Mouse (Mus musculus) CH12.LX (cell line): ENCODE results near the gene Adam22. TPM values are rescaled to one million over a fixed set of nuclear protein-coding genes. Genes with fewer than 3 reads are reported as not detected.

Experiments
- DNase-seq: peaks from one replicate; pipeline ENCODE4 v3.0.0-alpha.2; 2013; ENCODE audit errors: extremely low read depth
- H3K27ac ChIP-seq: 2 replicates; pipeline ENCODE4 v1.5.1; 2012; ENCODE audit warnings: low read depth, mild to moderate bottlenecking, control low read depth, moderate library complexity; ENCODE audit not compliant: insufficient read depth
- H3K27me3 ChIP-seq: replicated peaks from 2 replicates; pipeline ENCODE3; 2012; ENCODE audit warnings: inconsistent platforms
- H3K36me3 ChIP-seq, 2 experiments: replicated peaks in 1 of 2; 2 replicates each; pipeline versions ENCODE3 to v1.6.1; 2012; ENCODE audit warnings: inconsistent platforms in 1 of 2, low read length in 1 of 2, mild to moderate bottlenecking in 1 of 2, mixed read lengths in 1 of 2, moderate library complexity in 1 of 2; ENCODE audit not compliant: control insufficient read depth in 1 of 2, insufficient read depth in 1 of 2
- H3K4me1 ChIP-seq, 2 experiments: 2 replicates each; pipeline ENCODE4 v1.6.1; 2012; ENCODE audit warnings: inconsistent platforms in 1 of 2, moderate library complexity in 1 of 2; ENCODE audit not compliant: insufficient read depth in 2 of 2, control insufficient read depth in 1 of 2
- H3K4me2 ChIP-seq: 2 replicates; pipeline ENCODE4 v1.6.1; 2012; ENCODE audit warnings: low read depth, mild to moderate bottlenecking, control low read depth; ENCODE audit not compliant: poor library complexity, insufficient read depth, severe bottlenecking
- H3K4me3 ChIP-seq, 3 experiments: fragments of 150-350 bp in 1 of 3; sonication (generic) in 1 of 3; replicated peaks in 1 of 3; 2 replicates each; pipeline versions ENCODE3 to v1.5.1; 2011 to 2012; ENCODE audit warnings: low read depth in 2 of 3, low read length in 2 of 3, mild to moderate bottlenecking in 2 of 3, moderate library complexity in 2 of 3, control low read depth in 1 of 3, improper control_type of control experiment in 1 of 3, inconsistent platforms in 1 of 3, mixed read lengths in 1 of 3; ENCODE audit not compliant: poor library complexity in 1 of 3
- H3K79me2 ChIP-seq: replicated peaks from 2 replicates; pipeline ENCODE4 v1.6.1; 2012; ENCODE audit warnings: mild to moderate bottlenecking, moderate library complexity; ENCODE audit not compliant: control insufficient read depth, poor library complexity, insufficient read depth, severe bottlenecking; ENCODE audit errors: extremely low read depth
- H3K9ac ChIP-seq: 2 replicates; pipeline ENCODE4 v1.6.1; 2012; ENCODE audit warnings: low read depth, mild to moderate bottlenecking, control low read depth, moderate library complexity; ENCODE audit not compliant: insufficient read depth
- H3K9me3 ChIP-seq: replicated peaks from 2 replicates; pipeline ENCODE3; 2012; ENCODE audit warnings: low read length, inconsistent platforms, mixed read lengths
- BHLHE40 ChIP-seq: IDR thresholded peaks from 2 replicates; pipeline ENCODE4 v1.6.1; 2011; ENCODE audit warnings: mild to moderate bottlenecking, low read depth, low read length, improper control_type of control experiment
- CHD2 ChIP-seq: IDR thresholded peaks from 2 replicates; pipeline ENCODE4 v1.6.1; 2011; ENCODE audit warnings: low read length, improper control_type of control experiment
- CTCF ChIP-seq, 2 experiments: IDR thresholded peaks in 1 of 2; conservative IDR thresholded peaks in 1 of 2; 2 replicates each; pipeline ENCODE4 v1.5.1; 2011 to 2012; ENCODE audit warnings: low read depth in 2 of 2, low read length in 2 of 2, improper control_type of control experiment in 1 of 2, inconsistent platforms in 1 of 2, mild to moderate bottlenecking in 1 of 2, moderate library complexity in 1 of 2
- E2F4 ChIP-seq: IDR thresholded peaks from 2 replicates; pipeline ENCODE4 v1.6.1; 2011; ENCODE audit warnings: low read depth, low read length, improper control_type of control experiment; ENCODE audit not compliant: insufficient replicate concordance
- EP300 ChIP-seq: IDR thresholded peaks from 2 replicates; pipeline ENCODE4 v1.6.1; 2011; ENCODE audit warnings: low read length, improper control_type of control experiment
- GABPA ChIP-seq: IDR thresholded peaks from 2 replicates; pipeline ENCODE4 v1.6.1; 2012; ENCODE audit warnings: low read depth, low read length, improper control_type of control experiment, inconsistent platforms; ENCODE audit not compliant: insufficient replicate concordance
- HCFC1 ChIP-seq: IDR thresholded peaks from 2 replicates; pipeline ENCODE4 v1.6.1; 2012; ENCODE audit warnings: low read depth, mild to moderate bottlenecking, inconsistent platforms, low read length, improper control_type of control experiment
- IRF4 ChIP-seq: IDR thresholded peaks from 2 replicates; pipeline ENCODE4 v1.6.1; 2014; ENCODE audit warnings: low read depth, mild to moderate bottlenecking, inconsistent platforms, low read length, improper control_type of control experiment
- JUN ChIP-seq: IDR thresholded peaks from 2 replicates; pipeline ENCODE4 v1.6.1; 2011; ENCODE audit warnings: low read depth, mild to moderate bottlenecking, low read length, improper control_type of control experiment, moderate library complexity; ENCODE audit not compliant: insufficient read depth
- MAX ChIP-seq: IDR thresholded peaks from 2 replicates; pipeline ENCODE4 v1.6.1; 2011; ENCODE audit warnings: low read length, improper control_type of control experiment
- MAZ ChIP-seq: IDR thresholded peaks from 2 replicates; pipeline ENCODE4 v1.6.1; 2012; ENCODE audit warnings: low read depth, mild to moderate bottlenecking, inconsistent platforms, low read length, improper control_type of control experiment, moderate library complexity
- MXI1 ChIP-seq: IDR thresholded peaks from 2 replicates; pipeline ENCODE4 v1.6.1; 2011; ENCODE audit warnings: mild to moderate bottlenecking, low read depth, low read length, improper control_type of control experiment
- MYC ChIP-seq: IDR thresholded peaks from 2 replicates; pipeline ENCODE4 v1.6.1; 2011; ENCODE audit warnings: low read depth, mild to moderate bottlenecking, improper control_type of control experiment, low read length
- NRF1 ChIP-seq: IDR thresholded peaks from 2 replicates; pipeline ENCODE4 v1.6.1; 2014; ENCODE audit warnings: low read depth, mild to moderate bottlenecking, inconsistent platforms, low read length, improper control_type of control experiment, moderate library complexity
- PAX5 ChIP-seq: IDR thresholded peaks from 2 replicates; pipeline ENCODE4 v1.6.1; 2012; ENCODE audit warnings: low read length, inconsistent platforms, mixed read lengths
- POLR2A ChIP-seq: IDR thresholded peaks from 2 replicates; pipeline ENCODE4 v1.6.1; 2011; ENCODE audit warnings: low read depth, mild to moderate bottlenecking, improper control_type of control experiment, low read length
- POLR2AphosphoS2 ChIP-seq: IDR thresholded peaks from 2 replicates; pipeline ENCODE4 v1.6.1; 2011; ENCODE audit warnings: low read depth, low read length, improper control_type of control experiment
- RAD21 ChIP-seq: IDR thresholded peaks from 2 replicates; pipeline ENCODE4 v1.6.1; 2011; ENCODE audit warnings: low read depth, mild to moderate bottlenecking, low read length, improper control_type of control experiment, moderate library complexity
- RCOR1 ChIP-seq: conservative IDR thresholded peaks from 2 replicates; pipeline ENCODE4 v1.6.1; 2012; ENCODE audit warnings: low read depth, mild to moderate bottlenecking, inconsistent platforms, low read length, improper control_type of control experiment
- SIN3A ChIP-seq: IDR thresholded peaks from 2 replicates; pipeline ENCODE4 v1.6.1; 2012; ENCODE audit warnings: low read length, improper control_type of control experiment, inconsistent platforms
- SMC3 ChIP-seq: IDR thresholded peaks from 2 replicates; pipeline ENCODE4 v1.6.1; 2011; ENCODE audit warnings: low read depth, low read length, improper control_type of control experiment
- TBP ChIP-seq: conservative IDR thresholded peaks from 2 replicates; pipeline ENCODE4 v1.6.1; 2011; ENCODE audit warnings: low read depth, low read length, improper control_type of control experiment
- UBTF ChIP-seq: IDR thresholded peaks from 2 replicates; pipeline ENCODE4 v1.6.1; 2012; ENCODE audit warnings: low read depth, mild to moderate bottlenecking, inconsistent platforms, low read length, improper control_type of control experiment, moderate library complexity
- USF1 ChIP-seq: IDR thresholded peaks from 2 replicates; pipeline ENCODE4 v1.6.1; 2014; ENCODE audit warnings: low read depth, mild to moderate bottlenecking, inconsistent platforms, low read length, improper control_type of control experiment
- ZC3H11A ChIP-seq: IDR thresholded peaks from 2 replicates; pipeline ENCODE4 v1.6.1; 2012; ENCODE audit warnings: low read depth, mild to moderate bottlenecking, inconsistent platforms, low read length, improper control_type of control experiment
- ZKSCAN1 ChIP-seq: IDR thresholded peaks from 2 replicates; pipeline ENCODE4 v1.6.1; 2012; ENCODE audit warnings: low read depth, inconsistent platforms, low read length, improper control_type of control experiment, borderline replicate concordance
- ZMIZ1 ChIP-seq: IDR thresholded peaks from 2 replicates; pipeline ENCODE4 v1.6.1; 2012; ENCODE audit warnings: low read depth, mild to moderate bottlenecking, inconsistent platforms, low read length, improper control_type of control experiment
- dilution Hi-C: fragments of 300-500 bp; cut with MboI; formaldehyde crosslinking; loops from 2 replicates; pipeline ENCODE4 v1.14.3; 2020; ENCODE audit warnings: low sequenced_read_pairs; ENCODE audit not compliant: extremely low pct_unique_long_range_greater_than_20kb, extremely low pct_ligation_motif_present
- in situ Hi-C: fragments of 300-500 bp; cut with MboI; formaldehyde crosslinking; loops from 3 replicates; pipeline ENCODE4 v1.14.3; 2019; ENCODE audit warnings: low sequenced_read_pairs, low pct_ligation_motif_present, low pct_unique_long_range_greater_than_20kb, mixed read lengths
- polyA plus RNA-seq: library from polyadenylated mRNA; unstranded; fragments of >175 nt; gene quantifications from 2 replicates; pipeline ENCODE4 v1.2.1, GENCODE M21; 2012; ENCODE audit warnings: low read depth; ENCODE audit not compliant: insufficient read length
- total RNA-seq, 2 experiments: library from RNA; depleted of rRNA; stranded (reverse); fragments of 300-350 nt in 1 of 2; fragments of >200 nt in 1 of 2; gene quantifications; 2 replicates each; pipeline ENCODE4 v1.2.3; 2012 to 2014

The Adam22 gene
- total and polyA plus RNA-seq, 3 experiments, result 0.07 to 0.55 (median 0.14) TPM

GRCm38 (mm10) chr5:8341676-8342075, 26.3 kb downstream of the Adam22 start:
- Histone ChIP-seq H3K36me3 (no peaks in the 10 kb centered on the region), H3K27me3 (no peaks in the 10 kb centered on the region)
- in situ Hi-C loops, result no loop called here
- TF ChIP-seq POLR2A (no peak), MXI1 (no peak), SMC3 (no peak), ZKSCAN1 (no peak), MYC (no peak), SIN3A (no peak), ZMIZ1 (no peak), GABPA (no peak), NRF1 (no peak), RAD21 (no peak), E2F4 (no peak), POLR2AphosphoS2 (no peak), UBTF (no peak), CTCF (conservative IDR thresholded peaks at IDR 0.05 in 1 of 2, IDR thresholded peaks at IDR 0.05 in 1 of 2; ENCODE audit: low read depth in 2 of 2, low read length in 2 of 2) (no peak)
- TF ChIP-seq, all 38 proteins: peak for 0
- Histone ChIP-seq H3K9ac (no peak overlapping the region), H3K4me1 (peaks cover 0 to 14% of the 10 kb centered on the region in 2 experiments; a peak in 3 of 4 replicates), H3K4me3 (no peak overlapping the region), H3K4me2 (no peak overlapping the region), H3K9me3 (no peaks in the 10 kb centered on the region), H3K27ac (no peak overlapping the region), H3K79me2 (no peaks in the 10 kb centered on the region)
- dilution Hi-C loops, result no loop called here
- no peak for DNase-seq

- no peaks in the 10 kb centered on the region for H3K4me1 ChIP-seq
- no peaks in the 10 kb centered on the region for H3K36me3 ChIP-seq
- H3K79me2 ChIP-seq, result no peaks in the 10 kb centered on the region
- no peak overlapping the region for H3K4me3 ChIP-seq
- H3K27ac ChIP-seq, result no peak overlapping the region
- TF ChIP-seq IRF4 (no peak), MAZ (no peak), HCFC1 (no peak), CHD2 (no peak), BHLHE40 (no peak), PAX5 (no peak), MAX (no peak), TBP (no peak), EP300 (no peak), JUN (no peak), RCOR1 (no peak), CTCF (conservative IDR thresholded peaks at IDR 0.05 in 1 of 2, IDR thresholded peaks at IDR 0.05 in 1 of 2; ENCODE audit: low read depth in 2 of 2, low read length in 2 of 2) (no peak), MYC (no peak), USF1 (no peak), GABPA (no peak), POLR2AphosphoS2 (no peak), POLR2A (no peak), ZC3H11A (no peak)
- TF ChIP-seq, all 38 proteins: peak for 0
- in situ Hi-C loops, result no loop called here
- no peaks in the 10 kb centered on the region for H3K27me3 ChIP-seq
- no peak overlapping the region for H3K9ac ChIP-seq
- dilution Hi-C loops, result no loop called here
- no peak for DNase-seq
- no peaks in the 10 kb centered on the region for H3K9me3 ChIP-seq
- H3K4me2 ChIP-seq, result no peak overlapping the region
Observed at GRCm38 (mm10) chr5:8327645-8328269, 40.2 kb downstream of the Adam22 start.
